ENCODE assay signal across 7 mouse cellular contexts in the genomic region with DNA sequence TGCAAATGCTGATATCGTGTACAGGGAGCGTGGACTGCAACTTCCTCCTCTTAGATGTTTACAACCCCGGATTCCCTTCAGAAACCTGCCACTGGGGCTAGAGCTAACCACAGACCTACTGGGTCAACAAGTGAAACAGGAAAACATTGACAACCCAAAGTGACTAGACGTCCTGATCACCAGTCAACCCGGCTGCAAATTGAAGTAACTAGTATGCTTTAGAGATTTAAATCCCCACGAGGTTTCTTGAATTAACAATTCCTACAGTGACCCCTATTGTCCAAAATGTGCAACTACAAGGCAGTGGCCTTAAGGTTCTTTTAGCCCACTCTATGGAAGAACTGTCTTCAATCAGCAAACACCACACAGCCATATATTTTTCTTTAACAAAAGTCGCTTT. TPM values are rescaled to one million over a fixed set of nuclear protein-coding genes. Genes with fewer than 3 reads are reported as not detected.
DNase-seq lines count a peak whose midpoint lies in the region; ATAC-seq and TF ChIP-seq lines count a peak whose summit lies in the region.

No protein-coding gene starts in this region.

- H3K36me3 ChIP-seq in thymus, adult 2 months (ENCODE audit: control insufficient read depth, insufficient read depth, low read length): no peaks in the 10 kb centered on the region
- H3K36me3 ChIP-seq in forebrain, postnatal 0 days (ENCODE audit: insufficient read depth): no peaks in the 10 kb centered on the region
- no peaks in the 10 kb centered on the region for H3K36me3 ChIP-seq in intestine, postnatal 0 days (ENCODE audit: control insufficient read depth, insufficient read depth)

- DNase-seq in thymus, adult 2 months: peak; percentile 50
- no peak for DNase-seq in thymus, adult 18-20 months
- DNase-seq in brain, embryonic 18.5 days (ENCODE audit: low read depth, low spot score): peak; percentile 67
- peak; percentile 90 for DNase-seq in forebrain, postnatal 0 days
- DNase-seq in lung, adult 2 months: peak; percentile 38
- peak; percentile 66 for DNase-seq in skeletal muscle tissue, adult 2 months (ENCODE audit: low read depth, low spot score)

- H3K9me3 ChIP-seq in forebrain, postnatal 0 days (ENCODE audit: low read length): no peaks in the 10 kb centered on the region
- H3K9me3 ChIP-seq in intestine, postnatal 0 days (ENCODE audit: control insufficient read depth): no peaks in the 10 kb centered on the region

- no peak overlapping the region for H3K9ac ChIP-seq in forebrain, postnatal 0 days
- H3K9ac ChIP-seq in intestine, postnatal 0 days (ENCODE audit: low read depth, low read length): no peak overlapping the region

- H3K27ac ChIP-seq in thymus, adult 2 months (ENCODE audit: control insufficient read depth, insufficient read depth, low read length): no peak overlapping the region
- no peak overlapping the region for H3K27ac ChIP-seq in forebrain, postnatal 0 days (ENCODE audit: low read depth, low read length)
- H3K27ac ChIP-seq in intestine, postnatal 0 days (ENCODE audit: low read depth, low read length): no peak overlapping the region

- no peaks in the 10 kb centered on the region for H3K27me3 ChIP-seq in thymus, adult 2 months (ENCODE audit: control insufficient read depth, insufficient read depth, low read length)
- H3K27me3 ChIP-seq in forebrain, postnatal 0 days (ENCODE audit: insufficient read depth, low read length): no peaks in the 10 kb centered on the region
- no peaks in the 10 kb centered on the region for H3K27me3 ChIP-seq in intestine, postnatal 0 days (replicated peaks; ENCODE audit: control insufficient read depth, insufficient read depth, low read length)

- TF ChIP-seq CTCF in thymus, adult 2 months (IDR thresholded peaks at IDR 0.05; ENCODE audit: borderline replicate concordance, control insufficient read depth, extremely low read depth, insufficient read depth, low read length, poor library complexity): no peak
- TF ChIP-seq CTCF in forebrain, postnatal 0 days (IDR thresholded peaks at IDR 0.05; ENCODE audit: low read depth): peak; percentile 82
- TF ChIP-seq CTCF in intestine, postnatal 0 days (IDR thresholded peaks at IDR 0.05; ENCODE audit: low read depth): peak; percentile 80
- peak; percentile 34; the same call in 1 of the 2 replicates for TF ChIP-seq CTCF in lung, adult 2 months (IDR thresholded peaks at IDR 0.05; ENCODE audit: insufficient read depth, low read length)

- H3K4me3 ChIP-seq in thymus, adult 2 months (ENCODE audit: control insufficient read depth, insufficient read depth, low read length): no peak overlapping the region
- no peak overlapping the region for H3K4me3 ChIP-seq in forebrain, postnatal 0 days (ENCODE audit: low read depth, low read length)
- H3K4me3 ChIP-seq in intestine, postnatal 0 days (ENCODE audit: low read depth, low read length): no peak overlapping the region
- no peak overlapping the region for H3K4me3 ChIP-seq in lung, adult 2 months (replicated peaks; ENCODE audit: extremely low read depth, low read depth, low read length)

- no peaks in the 10 kb centered on the region for H3K4me1 ChIP-seq in thymus, adult 2 months (replicated peaks; ENCODE audit: control insufficient read depth, insufficient read depth, low read length)
- no peaks in the 10 kb centered on the region for H3K4me1 ChIP-seq in forebrain, postnatal 0 days (ENCODE audit: insufficient read depth)
- no peaks in the 10 kb centered on the region for H3K4me1 ChIP-seq in intestine, postnatal 0 days (replicated peaks; ENCODE audit: control insufficient read depth, insufficient read depth, low read length)
- no peaks in the 10 kb centered on the region for H3K4me1 ChIP-seq in lung, adult 2 months (ENCODE audit: control insufficient read depth, insufficient read depth, low read length)

- 0 out of 2 replicates have a peak overlapping the region, but pooled peaks have one; percentile 18 for H3K4me2 ChIP-seq in forebrain, postnatal 0 days (ENCODE audit: low read depth)
- H3K4me2 ChIP-seq in intestine, postnatal 0 days (replicated peaks; ENCODE audit: low read depth): peak overlapping the region; percentile 51

- peak; percentile 82 for ATAC-seq in forebrain, postnatal 0 days
- no peak for ATAC-seq in intestine, postnatal 0 days

- 13% methylated on average over 7 of the region's 7 CpGs for WGBS in thymus, adult 2 months
- WGBS in forebrain, postnatal 0 days: 28% methylated on average over 7 of the region's 7 CpGs
- 8% methylated on average over 7 of the region's 7 CpGs for WGBS in intestine, postnatal 0 days
- 7% methylated on average over 7 of the region's 7 CpGs for WGBS in lung, adult 2 months

- no peak for TF ChIP-seq POLR2A in thymus, adult 2 months (IDR thresholded peaks at IDR 0.05; ENCODE audit: control insufficient read depth, extremely low read depth, insufficient read depth, low read length, poor library complexity)
- TF ChIP-seq POLR2A in lung, adult 2 months (IDR thresholded peaks at IDR 0.05; ENCODE audit: borderline replicate concordance, extremely low read depth, low read depth, low read length): no peak

RNA-seq across cellular contexts. Expression of gene Gstm4, which starts 16.7 kb away (rescaled TPM):
- polyA plus RNA-seq in thymus, adult 2 months (2012; rRNA removed): 7.9 and 9.7 TPM in 2 replicates
- 5.5 and 5.6 TPM in 2 replicates for total RNA-seq in forebrain, postnatal 0 days (2014; rRNA removed)
- polyA plus RNA-seq in forebrain, postnatal 0 days (2015; fragmentation: Nextera tagmentation; extraction: Ambion mirVana): 20.7 and 22.9 TPM in 2 replicates
- 28.4 and 30.5 TPM in 2 replicates for polyA plus RNA-seq in intestine, postnatal 0 days (2015; fragmentation: Nextera tagmentation; extraction: Ambion mirVana)
- 11.7 and 17.9 TPM in 2 replicates for polyA plus RNA-seq in lung, adult 2 months (2012; rRNA removed)

RNA-seq across cellular contexts. Expression of gene Ampd2, which starts 25.0 kb away (rescaled TPM):
- 159 and 177 TPM in 2 replicates for polyA plus RNA-seq in thymus, adult 2 months (2012; rRNA removed)
- 46.6 and 48.7 TPM in 2 replicates for total RNA-seq in forebrain, postnatal 0 days (2014; rRNA removed)
- 38.8 and 47.0 TPM in 2 replicates for polyA plus RNA-seq in forebrain, postnatal 0 days (2015; fragmentation: Nextera tagmentation; extraction: Ambion mirVana)
- polyA plus RNA-seq in intestine, postnatal 0 days (2015; fragmentation: Nextera tagmentation; extraction: Ambion mirVana): 17.6 and 18.2 TPM in 2 replicates
- 77.5 and 84.7 TPM in 2 replicates for polyA plus RNA-seq in lung, adult 2 months (2012; rRNA removed)

RNA-seq across cellular contexts. Expression of gene Gnat2, which starts 31.2 kb away (rescaled TPM):
- 0.27 and 0.32 TPM in 2 replicates for polyA plus RNA-seq in thymus, adult 2 months (2012; rRNA removed)
- 0.10 and 0.38 TPM in 2 replicates for total RNA-seq in forebrain, postnatal 0 days (2014; rRNA removed)
- polyA plus RNA-seq in forebrain, postnatal 0 days (2015; fragmentation: Nextera tagmentation; extraction: Ambion mirVana): 0.16 and 0.27 TPM in 2 replicates
- polyA plus RNA-seq in intestine, postnatal 0 days (2015; fragmentation: Nextera tagmentation; extraction: Ambion mirVana): 0.43 and 0.80 TPM in 2 replicates
- 0.24 TPM in 1 of 2 replicates, not detected in the other for polyA plus RNA-seq in lung, adult 2 months (2012; rRNA removed)

RNA-seq across cellular contexts. Expression of gene Gstm1, which starts 43.6 kb away (rescaled TPM):
- 93.0 and 124 TPM in 2 replicates for polyA plus RNA-seq in thymus, adult 2 months (2012; rRNA removed)
- total RNA-seq in forebrain, postnatal 0 days (2014; rRNA removed): 57.9 and 58.1 TPM in 2 replicates
- polyA plus RNA-seq in forebrain, postnatal 0 days (2015; fragmentation: Nextera tagmentation; extraction: Ambion mirVana): 190 and 241 TPM in 2 replicates
- 92.7 and 96.3 TPM in 2 replicates for polyA plus RNA-seq in intestine, postnatal 0 days (2015; fragmentation: Nextera tagmentation; extraction: Ambion mirVana)
- 1,241 and 1,426 TPM in 2 replicates for polyA plus RNA-seq in lung, adult 2 months (2012; rRNA removed)

Comparison
In these comparisons a context has a peak if more than half of its experiments do, and no peak if none do; other contexts are left out.
1. DNase-seq: peak in thymus, adult 2 months (single experiment), brain, embryonic 18.5 days (single experiment), forebrain, postnatal 0 days (single experiment), lung, adult 2 months (single experiment) and skeletal muscle tissue, adult 2 months (single experiment); none in thymus, adult 18-20 months (0 of 2).